Mouse (Mus musculus): ENCODE results near the gene Kdelr1. TPM values are rescaled to one million over a fixed set of nuclear protein-coding genes. Genes with fewer than 3 reads are reported as not detected.

The Kdelr1 gene
- polyA plus RNA-seq (2012; ENCODE audit: insufficient read depth, insufficient read length, low replicate concordance, missing spikeins) = not detected in 2 replicates

DNA sequence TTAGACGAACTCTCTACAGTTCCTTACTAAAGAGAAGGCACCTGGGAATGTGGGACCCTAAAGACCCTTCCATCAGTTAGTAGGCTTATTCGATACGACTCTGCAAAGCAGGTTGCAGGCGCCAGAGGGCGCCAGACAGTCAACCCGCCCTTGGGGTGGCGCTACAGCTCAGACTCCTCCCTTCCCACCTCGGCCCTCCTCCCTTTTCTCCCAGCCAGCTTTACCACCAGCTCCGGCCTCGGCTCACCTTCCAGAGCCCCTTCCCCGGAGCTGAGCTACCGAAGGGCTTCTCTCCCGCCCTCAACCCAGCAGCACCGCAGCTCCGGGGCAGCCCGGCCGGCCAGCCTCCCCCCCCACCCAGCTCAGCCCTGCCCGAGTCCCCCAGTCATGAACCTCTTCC is at the start of gene Kdelr1:
TSS of gene Kdelr1 (plus strand) at position 149 of the 400 bp plus-strand sequence.
- WGBS = under 1% methylated on average over 18 of the region's 18 CpGs
- H3K4me1 ChIP-seq (ENCODE audit: control insufficient read depth, insufficient read depth, low read length) = peaks cover 34% of the 10 kb centered on the region
- peak within 1 kb of the TSS; percentile 84 for H3K4me3 ChIP-seq (ENCODE audit: insufficient read depth, low read depth, low read length)
- H3K27ac ChIP-seq (ENCODE audit: insufficient read depth, low read depth, low read length) = peak within 1 kb of the TSS; percentile 66
- TF ChIP-seq POLR2A (IDR thresholded peaks at IDR 0.05; ENCODE audit: insufficient read depth, low read depth, low read length) (peak; percentile 53; the same call in 1 of the 2 replicates), CTCF (IDR thresholded peaks at IDR 0.05; ENCODE audit: insufficient read depth, low read depth, low read length) (peak; percentile 93)

DNA sequence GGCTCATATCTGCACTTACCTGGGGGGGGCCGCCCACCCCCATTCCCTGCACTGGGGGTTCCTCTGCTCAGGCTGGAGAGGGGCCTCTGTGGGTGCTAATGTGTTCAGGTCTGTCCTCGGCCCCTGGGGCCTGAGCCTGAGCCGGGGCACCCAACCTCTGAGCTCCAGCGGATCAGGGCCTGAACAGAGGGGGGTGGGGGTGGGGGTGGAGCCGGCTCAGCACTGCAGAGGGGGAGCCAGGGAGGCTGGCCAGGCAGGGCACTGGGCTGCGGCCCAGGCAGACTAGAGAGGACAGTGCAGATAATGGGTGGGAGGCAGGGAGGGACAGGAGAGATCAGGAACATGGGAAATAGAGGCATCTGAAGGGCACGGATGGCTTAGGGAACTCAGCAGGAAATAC is 48.0 kb upstream of the Kdelr1 start, which contains the start of gene Kcnj14:
TSS of gene Kcnj14 (minus strand) at position 185 of the 400 bp plus-strand sequence.
- H3K27ac ChIP-seq (ENCODE audit: insufficient read depth, low read depth, low read length) = no peak within 1 kb of the TSS
- no peaks in the 10 kb centered on the region; the same call in 1 of the 2 replicates for H3K4me1 ChIP-seq (ENCODE audit: control insufficient read depth, insufficient read depth, low read length)
- no peak within 1 kb of the TSS for H3K4me3 ChIP-seq (ENCODE audit: insufficient read depth, low read depth, low read length)
- WGBS = 68% methylated on average over 7 of the region's 7 CpGs
- no peak for TF ChIP-seq CTCF (IDR thresholded peaks at IDR 0.05; ENCODE audit: insufficient read depth, low read depth, low read length)
- no peak for TF ChIP-seq POLR2A (IDR thresholded peaks at IDR 0.05; ENCODE audit: insufficient read depth, low read depth, low read length)

DNA sequence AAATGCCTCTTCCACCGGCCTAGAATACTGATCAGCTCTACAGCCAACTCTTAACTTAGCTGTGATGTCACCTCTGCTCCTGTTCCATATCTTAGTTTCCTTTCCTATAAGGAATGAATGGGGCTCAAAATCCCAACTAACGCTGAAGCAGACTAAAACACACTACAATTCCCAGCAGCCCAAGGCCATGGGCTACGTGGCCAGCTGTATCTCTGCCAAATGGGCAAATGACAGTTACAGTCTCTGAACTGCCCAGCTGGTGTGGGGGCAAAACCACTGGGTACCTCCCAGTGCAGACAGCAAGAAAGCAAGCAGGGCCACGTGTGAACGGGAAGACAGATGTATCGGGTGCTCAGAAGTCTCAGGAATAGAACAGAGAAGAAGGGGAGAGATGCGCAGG is 45.9 kb upstream of the Kdelr1 start:
- WGBS = 80% methylated on average over 7 of the region's 7 CpGs
- H3K4me1 ChIP-seq (ENCODE audit: control insufficient read depth, insufficient read depth, low read length) = peaks cover 9% of the 10 kb centered on the region
- H3K4me3 ChIP-seq (ENCODE audit: insufficient read depth, low read depth, low read length) = no peak overlapping the region
- no peak for TF ChIP-seq POLR2A (IDR thresholded peaks at IDR 0.05; ENCODE audit: insufficient read depth, low read depth, low read length)
- TF ChIP-seq CTCF (IDR thresholded peaks at IDR 0.05; ENCODE audit: insufficient read depth, low read depth, low read length) = no peak
- no peak overlapping the region for H3K27ac ChIP-seq (ENCODE audit: insufficient read depth, low read depth, low read length)

DNA sequence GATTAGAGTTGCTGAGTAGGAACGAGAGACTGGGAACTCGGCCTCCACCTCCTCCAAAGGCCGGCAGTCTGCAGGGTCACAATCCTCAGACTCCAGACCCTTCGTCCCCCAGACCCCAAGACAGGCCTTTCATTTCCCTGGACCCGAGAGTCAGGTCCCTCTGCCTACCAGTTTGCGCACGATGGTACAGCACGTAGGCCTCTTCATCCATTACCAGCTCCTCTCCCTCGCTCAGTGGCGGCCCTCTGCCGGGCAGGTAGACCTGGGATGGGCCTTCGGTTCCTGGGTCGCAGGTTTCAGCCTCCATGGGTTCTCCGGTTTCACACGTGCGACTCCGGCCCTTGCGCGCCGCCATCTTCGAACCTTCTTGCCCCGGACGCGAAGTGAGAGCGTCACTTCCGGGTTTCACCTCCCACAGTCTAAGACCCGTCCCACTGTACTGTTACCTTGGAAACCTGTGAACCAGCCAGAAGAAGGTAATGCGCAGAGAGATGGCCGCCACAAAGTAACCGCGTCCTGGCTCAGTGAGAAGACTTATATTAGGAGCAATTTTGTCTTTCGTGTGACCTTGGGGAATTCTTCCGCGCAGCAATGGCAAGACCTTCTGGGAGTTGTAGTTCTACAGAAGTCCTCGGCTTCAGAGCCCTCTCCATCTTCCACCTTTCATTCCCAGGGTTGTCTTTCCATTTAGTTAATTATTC is 42.0 kb upstream of the Kdelr1 start, which contains the start of gene Grwd1:
TSS of gene Grwd1 (minus strand) at position 518 of the 701 bp plus-strand sequence.
- H3K27ac ChIP-seq (ENCODE audit: insufficient read depth, low read depth, low read length) = peak within 1 kb of the TSS; percentile 99
- peak within 1 kb of the TSS; percentile 83 for H3K4me3 ChIP-seq (ENCODE audit: insufficient read depth, low read depth, low read length)
- WGBS = under 1% methylated on average over 35 of the region's 35 CpGs
- no peak for TF ChIP-seq CTCF (IDR thresholded peaks at IDR 0.05; ENCODE audit: insufficient read depth, low read depth, low read length)
- TF ChIP-seq POLR2A (IDR thresholded peaks at IDR 0.05; ENCODE audit: insufficient read depth, low read depth, low read length) = no peak; the same call in 1 of the 2 replicates
- peaks cover 18% of the 10 kb centered on the region for H3K4me1 ChIP-seq (ENCODE audit: control insufficient read depth, insufficient read depth, low read length)

DNA sequence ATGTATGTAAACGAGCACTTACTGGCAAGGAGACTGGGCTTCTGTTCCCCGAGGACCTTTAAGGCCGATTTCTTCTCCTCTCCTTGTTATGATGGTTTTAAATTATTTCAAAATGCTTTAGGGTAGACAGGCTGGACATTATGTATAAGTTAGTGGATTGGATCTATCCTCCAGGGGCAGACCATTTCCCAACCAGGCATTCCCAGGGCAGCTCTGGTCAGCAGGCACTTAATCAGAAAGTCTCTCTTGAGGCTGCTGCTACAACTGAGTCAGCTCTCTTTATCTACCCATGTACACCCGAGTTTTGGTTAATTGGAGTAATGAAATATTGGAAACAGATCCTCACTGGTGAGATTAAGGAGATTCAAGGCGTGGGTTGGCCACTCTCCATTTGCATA is 41.4 kb upstream of the Kdelr1 start:
- Histone ChIP-seq H3K27ac (ENCODE audit: insufficient read depth, low read depth, low read length) (peak overlapping the region; percentile 99; the same call in 1 of the 2 replicates), H3K4me1 (ENCODE audit: control insufficient read depth, insufficient read depth, low read length) (peaks cover 18% of the 10 kb centered on the region), H3K4me3 (ENCODE audit: insufficient read depth, low read depth, low read length) (no peak overlapping the region)
- TF ChIP-seq POLR2A (IDR thresholded peaks at IDR 0.05; ENCODE audit: insufficient read depth, low read depth, low read length) (no peak), CTCF (IDR thresholded peaks at IDR 0.05; ENCODE audit: insufficient read depth, low read depth, low read length) (no peak)
- 19% methylated on average over 5 of the region's 5 CpGs for WGBS

DNA sequence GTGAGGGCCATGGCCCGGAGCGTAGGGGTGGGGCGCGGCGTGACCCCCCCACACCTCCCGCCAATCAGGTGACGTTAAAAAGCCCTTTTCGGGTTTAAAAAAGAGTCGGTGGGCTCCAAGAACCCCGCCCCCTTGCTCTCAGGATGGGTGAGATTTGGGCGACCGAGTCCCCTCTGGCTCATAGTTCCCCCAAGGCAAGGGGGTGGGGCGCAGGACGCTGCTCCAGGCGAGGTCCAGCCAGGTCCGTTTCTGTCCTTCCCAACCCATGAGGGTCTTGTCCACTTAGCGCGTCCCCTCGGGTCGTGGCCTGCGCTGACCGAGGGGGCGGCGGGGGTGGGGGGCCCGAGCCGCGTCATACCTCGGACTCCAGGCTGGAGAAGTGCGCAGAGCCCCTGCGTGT is 40.1 kb upstream of the Kdelr1 start:
- Histone ChIP-seq H3K4me3 (ENCODE audit: insufficient read depth, low read depth, low read length) (peak overlapping the region; percentile 44), H3K4me1 (ENCODE audit: control insufficient read depth, insufficient read depth, low read length) (peaks cover 18% of the 10 kb centered on the region), H3K27ac (ENCODE audit: insufficient read depth, low read depth, low read length) (no peak overlapping the region)
- TF ChIP-seq CTCF (IDR thresholded peaks at IDR 0.05; ENCODE audit: insufficient read depth, low read depth, low read length) (no peak), POLR2A (IDR thresholded peaks at IDR 0.05; ENCODE audit: insufficient read depth, low read depth, low read length) (no peak)
- WGBS = 13% methylated on average over 30 of the region's 30 CpGs

DNA sequence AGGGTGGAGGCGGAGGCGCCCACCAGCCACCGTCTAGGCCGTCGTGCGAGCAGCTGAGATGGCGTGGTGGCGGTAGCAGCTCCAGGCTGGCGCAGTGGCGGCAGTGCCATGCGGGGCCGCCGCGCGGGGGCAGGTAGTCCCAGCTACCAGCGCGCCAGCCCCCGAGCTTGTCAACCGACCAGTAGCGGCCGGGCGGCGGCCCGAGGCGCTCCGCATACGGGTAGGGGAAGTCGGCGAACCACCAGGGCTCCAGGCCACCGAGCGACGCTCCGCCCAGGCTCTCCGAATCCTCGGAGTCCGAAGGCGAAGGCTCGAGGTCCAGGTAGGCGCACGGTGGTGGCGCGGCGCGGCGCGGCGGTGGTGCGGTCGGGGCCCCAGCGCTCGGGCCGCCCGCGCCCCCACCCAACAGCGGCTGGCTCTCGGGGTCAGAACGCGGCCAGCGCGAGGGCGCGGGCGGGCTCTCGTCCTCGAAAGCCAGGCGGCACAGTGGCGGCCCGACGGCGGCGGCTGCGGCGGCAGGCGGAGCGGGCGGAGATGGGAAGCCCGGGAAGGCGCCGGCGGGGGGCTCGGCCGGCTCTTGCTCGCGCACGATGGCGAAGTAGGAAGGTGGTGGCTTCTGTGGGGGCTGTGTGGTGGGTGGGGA is 39.3 kb upstream of the Kdelr1 start:
- Histone ChIP-seq H3K4me3 (ENCODE audit: insufficient read depth, low read depth, low read length) (peak overlapping the region; percentile 44), H3K4me1 (ENCODE audit: control insufficient read depth, insufficient read depth, low read length) (peaks cover 18% of the 10 kb centered on the region), H3K27ac (ENCODE audit: insufficient read depth, low read depth, low read length) (no peak overlapping the region)
- 9% methylated on average over 83 of the region's 86 CpGs for WGBS
- TF ChIP-seq POLR2A (IDR thresholded peaks at IDR 0.05; ENCODE audit: insufficient read depth, low read depth, low read length) (no peak), CTCF (IDR thresholded peaks at IDR 0.05; ENCODE audit: insufficient read depth, low read depth, low read length) (no peak)

DNA sequence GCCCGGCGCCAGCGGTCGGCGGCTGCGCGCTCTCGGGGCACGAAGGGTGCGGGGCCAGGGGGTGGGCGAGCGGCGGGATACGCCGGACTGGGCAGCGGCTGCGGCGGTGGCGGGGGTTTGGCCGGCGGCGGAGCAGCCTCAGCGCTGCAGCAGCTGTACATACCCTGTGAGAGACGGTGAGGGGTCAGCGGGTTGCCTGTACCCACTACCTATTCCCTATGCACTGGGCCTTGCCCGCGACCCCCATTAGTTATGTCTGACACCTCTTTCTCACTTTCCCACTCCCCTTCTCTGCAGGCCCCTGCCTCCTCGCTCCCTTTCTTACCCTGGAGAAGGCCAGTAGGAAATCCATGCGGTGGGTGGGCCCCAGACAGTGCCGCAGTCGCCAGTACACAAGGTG is 38.6 kb upstream of the Kdelr1 start:
- peaks cover 18% of the 10 kb centered on the region for H3K4me1 ChIP-seq (ENCODE audit: control insufficient read depth, insufficient read depth, low read length)
- H3K4me3 ChIP-seq (ENCODE audit: insufficient read depth, low read depth, low read length) = peak overlapping the region; percentile 44; the same call in 1 of the 2 replicates
- H3K27ac ChIP-seq (ENCODE audit: insufficient read depth, low read depth, low read length) = no peak overlapping the region
- no peak for TF ChIP-seq POLR2A (IDR thresholded peaks at IDR 0.05; ENCODE audit: insufficient read depth, low read depth, low read length)
- TF ChIP-seq CTCF (IDR thresholded peaks at IDR 0.05; ENCODE audit: insufficient read depth, low read depth, low read length) = no peak
- 24% methylated on average over 31 of the region's 31 CpGs for WGBS

All from olfactory bulb, adult 2 months (tissue).